Comparison of ENCODE assay signal across 9 mouse cellular contexts in the genomic region with DNA sequence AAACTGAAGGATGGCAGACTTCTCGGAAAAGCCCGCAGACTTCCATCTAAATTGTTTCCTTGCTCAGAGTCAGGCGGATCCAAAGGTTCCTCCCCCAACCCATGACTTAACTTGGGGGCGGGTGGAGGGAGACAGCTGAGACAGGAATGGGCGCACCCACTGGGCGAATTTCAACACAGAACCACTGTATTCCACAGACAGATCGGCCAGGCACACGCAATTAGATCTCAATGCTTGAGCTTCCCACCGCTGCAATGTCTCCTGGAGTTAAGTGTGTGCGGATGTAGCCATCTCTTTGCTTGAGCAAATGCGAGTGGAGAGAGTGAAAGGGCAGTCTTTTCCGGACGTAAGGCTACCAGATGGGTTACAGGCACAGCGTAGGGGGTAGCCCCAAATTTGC. TPM values are rescaled to one million over a fixed set of nuclear protein-coding genes. Genes with fewer than 3 reads are reported as not detected.
DNase-seq lines count a peak whose midpoint lies in the region; ATAC-seq and TF ChIP-seq lines count a peak whose summit lies in the region.
"Had no signal": no experiment of that assay in that cellular context is flagged by ENCODE, and none has a peak within 500 bp of the region (broad histone marks: within the 10 kb centered on the region; RNA-seq: fewer than 3 reads in every experiment).

No protein-coding gene starts in this region.

- no peak for TF ChIP-seq EP300 in liver, postnatal 0 days (IDR thresholded peaks at IDR 0.05; ENCODE audit: low read depth)
- TF ChIP-seq EP300 in stomach, postnatal 0 days (optimal IDR thresholded peaks at IDR 0.05): no peak

- H3K27ac ChIP-seq in liver, adult 2 months (replicated peaks; ENCODE audit: insufficient read depth, low read depth, low read length): no peak overlapping the region
- H3K27ac ChIP-seq in forebrain, embryonic 15.5 days (replicated peaks): no peak overlapping the region
- peak overlapping the region; percentile 78; the same call in 1 of the 2 replicates for H3K27ac ChIP-seq in intestine, embryonic 15.5 days
- H3K27ac ChIP-seq in liver, postnatal 0 days (ENCODE audit: low read depth): no peak overlapping the region; the same call in 1 of the 2 replicates
- H3K27ac ChIP-seq in stomach, postnatal 0 days (replicated peaks): peak overlapping the region; percentile 81
- H3K27ac ChIP-seq: macrophage had no signal

- 27% methylated on average over 14 of the region's 14 CpGs for WGBS in liver, adult 2 months
- WGBS in forebrain, embryonic 15.5 days: 34% methylated on average over 14 of the region's 14 CpGs
- WGBS in intestine, embryonic 15.5 days: 5% methylated on average over 14 of the region's 14 CpGs
- WGBS in liver, postnatal 0 days (ENCODE audit: insufficient replicate concordance): 26% methylated on average over 14 of the region's 14 CpGs
- WGBS in stomach, postnatal 0 days: 7% methylated on average over 14 of the region's 14 CpGs

- peak overlapping the region; percentile 78 for H3K4me3 ChIP-seq in liver, adult 2 months (ENCODE audit: insufficient read depth, low read depth, low read length)
- H3K4me3 ChIP-seq in forebrain, embryonic 15.5 days: peak overlapping the region; percentile 66
- peak overlapping the region; percentile 77 for H3K4me3 ChIP-seq in intestine, embryonic 15.5 days (replicated peaks)
- peak overlapping the region; percentile 49 for H3K4me3 ChIP-seq in liver, postnatal 0 days (ENCODE audit: low read depth, low read length)
- H3K4me3 ChIP-seq in stomach, postnatal 0 days (ENCODE audit: low read depth, low read length): peak overlapping the region; percentile 55

- H3K9ac ChIP-seq in liver, adult 2 months (ENCODE audit: low read depth, low read length): peak overlapping the region; percentile 76
- 0 out of 2 replicates have a peak overlapping the region, but pooled peaks have one; percentile 61 for H3K9ac ChIP-seq in forebrain, embryonic 15.5 days (replicated peaks)
- peak overlapping the region; percentile 81 for H3K9ac ChIP-seq in intestine, embryonic 15.5 days
- H3K9ac ChIP-seq in liver, postnatal 0 days (replicated peaks): peak overlapping the region; percentile 55
- peak overlapping the region; percentile 76 for H3K9ac ChIP-seq in stomach, postnatal 0 days (ENCODE audit: low read length)

- H3K4me2 ChIP-seq in forebrain, embryonic 15.5 days (replicated peaks): peak overlapping the region; percentile 100
- H3K4me2 ChIP-seq in intestine, embryonic 15.5 days (replicated peaks): peak overlapping the region; percentile 92
- peak overlapping the region; percentile 80 for H3K4me2 ChIP-seq in liver, postnatal 0 days (ENCODE audit: low read depth, low read length)
- peak overlapping the region; percentile 93 for H3K4me2 ChIP-seq in stomach, postnatal 0 days (replicated peaks; ENCODE audit: low read depth)

- H3K9me3 ChIP-seq in forebrain, embryonic 15.5 days: no peaks in the 10 kb centered on the region
- H3K9me3 ChIP-seq in intestine, embryonic 15.5 days: no peaks in the 10 kb centered on the region
- no peaks in the 10 kb centered on the region for H3K9me3 ChIP-seq in liver, postnatal 0 days (ENCODE audit: low read length)
- H3K9me3 ChIP-seq in stomach, postnatal 0 days (ENCODE audit: control insufficient read depth, low read length): no peaks in the 10 kb centered on the region

- H3K79me2 ChIP-seq in liver, adult 2 months (ENCODE audit: control insufficient read depth, insufficient read depth, low read length): no peaks in the 10 kb centered on the region

- H3K4me1 ChIP-seq in liver, adult 2 months (ENCODE audit: control insufficient read depth, insufficient read depth, low read length): peaks cover 7% of the 10 kb centered on the region; the same call in 1 of the 2 replicates
- peaks cover 28% of the 10 kb centered on the region for H3K4me1 ChIP-seq in forebrain, embryonic 15.5 days
- H3K4me1 ChIP-seq in intestine, embryonic 15.5 days (replicated peaks): peaks cover 51% of the 10 kb centered on the region
- H3K4me1 ChIP-seq in liver, postnatal 0 days (ENCODE audit: insufficient read depth): peaks cover 9% of the 10 kb centered on the region
- no peaks in the 10 kb centered on the region for H3K4me1 ChIP-seq in stomach, postnatal 0 days (replicated peaks; ENCODE audit: control insufficient read depth, insufficient read depth)

- no peak for TF ChIP-seq POLR2A in liver, adult 2 months (IDR thresholded peaks at IDR 0.05; ENCODE audit: extremely low read depth, insufficient read depth, low read length)

- no peak for ATAC-seq in forebrain, embryonic 15.5 days (replicated peaks)
- peak; percentile 13; the same call in 1 of the 2 replicates for ATAC-seq in intestine, embryonic 15.5 days
- ATAC-seq in liver, postnatal 0 days: no peak
- ATAC-seq in stomach, postnatal 0 days (ENCODE audit: low FRiP score, low TSS enrichment): peak; percentile 49; the same call in 1 of the 2 replicates

- no peak for DNase-seq in liver, adult 2 months (ENCODE audit: extremely low read depth, low read depth, low spot score)
- DNase-seq in liver: no peak
- DNase-seq in liver, postnatal 0 days: no peak
- DNase-seq in stomach, postnatal 0 days (ENCODE audit: low spot score): peak; percentile 58
- DNase-seq in ovary, postnatal 10 days (ENCODE audit: low spot score): no peak
- DNase-seq in spleen, postnatal 10 days (ENCODE audit: low spot score in 2 of 2): no peak

- no peak for TF ChIP-seq CTCF in liver, adult 2 months (IDR thresholded peaks at IDR 0.05; ENCODE audit: low read depth, low read length)
- no peak for TF ChIP-seq CTCF in liver, postnatal 0 days (IDR thresholded peaks at IDR 0.05; ENCODE audit: low read depth)
- TF ChIP-seq CTCF in stomach, postnatal 0 days (IDR thresholded peaks at IDR 0.05; ENCODE audit: low read depth): no peak

- no peaks in the 10 kb centered on the region for H3K36me3 ChIP-seq in liver, adult 2 months (ENCODE audit: control insufficient read depth, insufficient read depth, low read length)
- H3K36me3 ChIP-seq in forebrain, embryonic 15.5 days: no peaks in the 10 kb centered on the region
- no peaks in the 10 kb centered on the region for H3K36me3 ChIP-seq in intestine, embryonic 15.5 days
- no peaks in the 10 kb centered on the region for H3K36me3 ChIP-seq in liver, postnatal 0 days (replicated peaks; ENCODE audit: insufficient read depth, low read length)
- H3K36me3 ChIP-seq in stomach, postnatal 0 days (ENCODE audit: control insufficient read depth, insufficient read depth, low read length): no peaks in the 10 kb centered on the region

- H3K27me3 ChIP-seq in liver, adult 2 months (ENCODE audit: control insufficient read depth, insufficient read depth, low read length): no peaks in the 10 kb centered on the region
- H3K27me3 ChIP-seq in forebrain, embryonic 15.5 days: no peaks in the 10 kb centered on the region
- no peaks in the 10 kb centered on the region for H3K27me3 ChIP-seq in intestine, embryonic 15.5 days (replicated peaks)
- peaks cover 8% of the 10 kb centered on the region; the same call in 1 of the 2 replicates for H3K27me3 ChIP-seq in liver, postnatal 0 days (ENCODE audit: insufficient read depth, low read length)
- H3K27me3 ChIP-seq in stomach, postnatal 0 days (ENCODE audit: control insufficient read depth, insufficient read depth, low read length): no peaks in the 10 kb centered on the region

RNA-seq across cellular contexts. Expression of a gene that starts 1.2 kb away (rescaled TPM):
- 0.37 and 0.54 TPM in 2 replicates for total RNA-seq in liver, adult 2 months (2014; rRNA removed)
- polyA plus RNA-seq in liver, adult 2 months (2012; rRNA removed): 0.91 and 1.3 TPM in 2 replicates
- 25.2 and 25.6 TPM in 2 replicates for polyA plus RNA-seq in forebrain, embryonic 15.5 days (2015; fragmentation: Nextera tagmentation; extraction: Ambion mirVana)
- 13.6 and 14.0 TPM in 2 replicates for polyA plus RNA-seq in intestine, embryonic 15.5 days (2015; fragmentation: Nextera tagmentation; extraction: Ambion mirVana)
- polyA plus RNA-seq in liver, postnatal 0 days (2015; fragmentation: Nextera tagmentation; extraction: Ambion mirVana): 0.72 and 0.74 TPM in 2 replicates
- polyA plus RNA-seq in stomach, postnatal 0 days (2015; fragmentation: Nextera tagmentation; extraction: Ambion mirVana): 11.4 and 13.6 TPM in 2 replicates
- polyA plus RNA-seq: macrophage had no signal

Comparison
In these comparisons a context has a peak if more than half of its experiments do, and no peak if none do; other contexts are left out.
1. H3K27ac ChIP-seq: peak in intestine, embryonic 15.5 days (single experiment) and stomach, postnatal 0 days (single experiment); none in liver, adult 2 months (single experiment), forebrain, embryonic 15.5 days (single experiment) and liver, postnatal 0 days (single experiment).
2. ATAC-seq: peak in intestine, embryonic 15.5 days (single experiment) and stomach, postnatal 0 days (single experiment); none in forebrain, embryonic 15.5 days (single experiment) and liver, postnatal 0 days (single experiment).
3. Peak in every context shown above with its lines, with median percentiles within 50 percentile points of each other: H3K4me3 ChIP-seq, H3K9ac ChIP-seq and H3K4me2 ChIP-seq.